Mouse (Mus musculus) spleen, adult 2 months (tissue): ENCODE data around the gene Slc16a6.

Experiments used
- CTCF ChIP-seq: fragments of 200-500 bp; IDR thresholded peaks from 2 replicates; pipeline ENCODE4 v1.5.1; 2011; ENCODE audit warnings: mild to moderate bottlenecking, inconsistent platforms; ENCODE audit not compliant: insufficient read depth, insufficient read length, insufficient replicate concordance; ENCODE audit errors: extremely low read depth
- POLR2A ChIP-seq: fragments of 200-500 bp; IDR thresholded peaks from 2 replicates; pipeline ENCODE4 v1.6.1; 2011; ENCODE audit warnings: low read depth, low read length, inconsistent platforms

DNA sequence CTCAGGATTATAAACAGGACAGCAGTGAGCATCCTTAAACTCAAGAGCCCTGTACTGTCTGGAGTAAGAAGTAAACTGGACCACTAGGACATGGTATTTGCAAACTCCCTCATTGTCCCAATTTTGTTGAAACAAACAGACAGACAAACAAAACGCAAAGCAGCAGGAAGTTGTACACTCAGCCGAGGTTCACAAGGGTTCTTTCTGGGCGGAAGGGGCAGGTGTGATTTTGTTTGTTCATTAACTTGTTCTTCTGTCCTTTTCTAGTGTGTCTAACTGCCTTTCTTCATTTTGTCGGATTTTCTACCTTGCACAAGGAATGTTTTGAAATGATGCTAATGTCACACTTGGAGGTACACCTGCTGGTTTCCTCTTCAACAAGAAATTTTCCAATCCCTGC, 53.9 kb downstream of the Slc16a6 start:
- TF ChIP-seq POLR2A (no peak), CTCF (no peak)
